Mouse (Mus musculus): ENCODE results near the gene Lrrc4.

Lrrc4 gene

DNA sequence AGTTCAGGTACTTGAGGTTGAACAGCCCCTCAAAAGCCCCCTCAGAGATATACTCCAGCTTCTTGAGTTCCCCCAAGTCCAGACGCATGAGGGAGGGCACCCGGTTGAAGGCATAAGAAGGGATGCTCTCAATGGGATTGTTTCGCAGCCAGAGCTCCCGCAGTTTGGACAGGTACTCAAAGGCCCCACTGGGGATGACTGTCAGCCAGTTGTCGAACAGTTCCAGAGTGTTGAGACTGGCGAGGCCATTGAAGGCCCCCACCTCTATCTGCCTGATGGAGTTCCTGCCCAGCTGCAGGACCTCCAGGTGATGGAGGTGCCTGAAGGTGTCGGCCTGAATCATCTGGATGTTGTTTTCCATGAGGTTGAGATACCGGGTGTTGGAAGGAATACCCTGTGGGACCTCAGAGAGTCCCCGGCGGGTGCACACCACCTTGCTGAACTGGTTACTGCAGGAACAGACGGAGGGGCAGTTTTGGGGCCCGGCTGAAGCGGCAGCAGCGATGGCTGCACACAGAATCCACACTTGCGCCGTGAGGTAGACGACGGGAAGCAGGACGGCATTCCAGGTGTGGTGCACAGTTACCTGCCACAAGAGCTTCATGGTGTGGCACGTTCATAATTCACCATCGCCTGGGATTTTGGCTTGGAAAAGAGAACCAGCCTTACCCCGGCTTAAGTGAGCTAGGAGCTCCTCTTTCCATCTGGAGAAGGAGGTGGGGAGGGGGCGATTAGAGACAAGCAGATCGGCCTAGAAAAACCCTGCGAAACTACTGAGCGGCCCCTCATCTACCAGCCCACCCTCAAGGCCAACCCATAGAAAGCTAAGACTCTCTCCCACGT, at the start of gene Lrrc4:
TSS of gene Lrrc4 (minus strand) at position 737 of the 843 bp plus-strand sequence.
- in situ Hi-C loops (cut with MboI; ENCODE audit: low pct_unique_long_range_greater_than_20kb in 1 of 2, low sequenced_read_pairs in 2 of 2, unreplicated experiment in 1 of 2), result no loop called here

DNA sequence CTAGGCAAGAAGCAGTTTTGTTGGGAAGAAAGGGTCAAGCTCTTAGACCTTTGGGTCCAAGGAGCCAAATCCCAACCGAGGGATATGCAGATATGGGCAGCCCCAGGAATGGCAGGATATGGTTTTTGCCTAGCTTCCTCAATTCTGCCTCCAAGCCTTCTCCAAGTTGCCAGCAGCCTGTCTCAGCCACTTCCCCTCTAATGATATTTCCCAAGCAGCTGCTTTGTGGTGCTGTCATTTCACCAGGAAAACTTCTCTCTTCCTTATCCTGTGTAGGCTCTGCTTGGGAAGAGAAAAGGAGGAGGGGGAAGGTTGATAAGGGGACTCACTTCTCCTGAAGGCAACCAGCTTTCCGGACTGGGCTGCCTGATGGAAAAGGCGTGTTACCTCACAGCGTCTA, 49.4 kb upstream of the Lrrc4 start:
- in situ Hi-C loops (cut with MboI; ENCODE audit: low pct_unique_long_range_greater_than_20kb in 1 of 2, low sequenced_read_pairs in 2 of 2, unreplicated experiment in 1 of 2), result no loop called here

DNA sequence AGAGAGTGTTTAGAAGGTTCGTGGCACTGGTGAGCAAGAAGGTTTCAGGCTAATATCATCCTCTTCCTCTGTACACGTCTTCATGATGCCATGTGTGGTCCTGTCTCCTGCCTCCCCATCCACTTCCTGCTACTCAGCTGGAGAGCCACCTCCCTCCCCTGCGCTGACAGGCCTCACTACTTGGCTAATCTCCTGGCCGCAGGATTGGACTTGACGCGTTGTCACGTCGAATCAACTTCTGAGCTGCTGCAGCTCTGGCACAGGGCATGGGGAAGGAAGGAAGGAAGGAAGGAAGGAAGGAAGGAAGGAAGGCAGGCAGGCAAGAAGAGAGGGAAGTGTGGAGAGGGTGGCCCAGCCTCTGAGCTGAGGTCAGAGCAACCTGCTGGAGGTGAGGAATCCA, 47.8 kb upstream of the Lrrc4 start:
- in situ Hi-C loops (cut with MboI; ENCODE audit: low pct_unique_long_range_greater_than_20kb in 1 of 2, low sequenced_read_pairs in 2 of 2, unreplicated experiment in 1 of 2), result no loop called here

DNA sequence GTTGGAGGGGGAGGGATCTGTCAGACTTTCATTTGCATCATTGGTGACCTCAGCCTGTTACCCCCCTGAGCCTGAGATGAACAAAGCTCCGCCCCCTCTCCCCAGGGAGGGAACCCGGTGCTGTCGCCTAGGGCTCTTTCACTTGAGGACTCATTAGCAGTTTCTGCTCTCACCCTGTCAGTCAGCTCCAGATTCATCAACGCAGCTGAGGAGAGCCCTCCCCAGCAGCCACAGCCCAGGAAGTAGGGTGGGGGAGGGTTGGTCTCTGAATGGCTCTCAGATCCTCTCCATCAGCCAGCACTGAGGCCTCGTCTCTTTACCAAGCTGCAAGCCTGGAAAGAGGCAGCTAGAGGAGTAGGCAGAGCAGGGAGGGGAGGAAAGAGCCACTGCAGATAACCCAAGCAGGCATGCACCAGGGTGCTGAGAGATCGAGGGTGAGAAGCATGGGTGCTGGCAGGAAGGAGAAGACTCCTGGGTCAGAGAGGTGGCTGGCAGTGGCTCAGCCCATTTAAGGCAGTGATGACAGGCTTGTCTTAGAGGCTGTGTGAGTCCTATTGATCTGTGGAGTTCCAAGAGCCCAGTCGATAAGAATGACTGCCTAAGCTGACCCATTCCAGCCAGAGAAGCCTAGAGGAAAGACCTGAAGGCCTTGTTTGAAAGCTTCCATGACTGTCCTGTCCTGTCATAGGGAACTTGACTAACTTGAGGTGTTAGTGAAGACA, 46.6 kb upstream of the Lrrc4 start:
- in situ Hi-C loops (cut with MboI; ENCODE audit: low pct_unique_long_range_greater_than_20kb in 1 of 2, low sequenced_read_pairs in 2 of 2, unreplicated experiment in 1 of 2), result no loop called here

DNA sequence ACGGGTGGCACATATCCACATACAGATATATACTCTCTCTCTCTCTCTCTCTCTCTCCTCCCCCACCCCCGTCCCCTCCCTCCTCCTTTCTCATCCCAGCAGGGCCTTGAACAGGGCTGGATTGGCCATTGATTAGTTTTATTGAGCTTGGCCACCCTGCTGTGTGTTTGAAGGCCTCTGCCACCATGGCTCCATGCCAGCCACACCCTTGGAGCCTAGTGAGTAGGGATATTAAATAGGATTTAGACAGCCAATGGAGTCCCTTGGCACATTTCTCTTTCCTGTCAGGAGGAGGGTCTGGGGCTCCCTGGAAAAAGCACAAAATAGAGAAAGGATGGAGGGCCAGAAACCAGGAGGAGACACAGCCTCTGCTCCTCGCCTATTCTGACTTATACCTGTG, 44.9 kb upstream of the Lrrc4 start:
- in situ Hi-C loops (cut with MboI; ENCODE audit: low pct_unique_long_range_greater_than_20kb in 1 of 2, low sequenced_read_pairs in 2 of 2, unreplicated experiment in 1 of 2), result no loop called here

DNA sequence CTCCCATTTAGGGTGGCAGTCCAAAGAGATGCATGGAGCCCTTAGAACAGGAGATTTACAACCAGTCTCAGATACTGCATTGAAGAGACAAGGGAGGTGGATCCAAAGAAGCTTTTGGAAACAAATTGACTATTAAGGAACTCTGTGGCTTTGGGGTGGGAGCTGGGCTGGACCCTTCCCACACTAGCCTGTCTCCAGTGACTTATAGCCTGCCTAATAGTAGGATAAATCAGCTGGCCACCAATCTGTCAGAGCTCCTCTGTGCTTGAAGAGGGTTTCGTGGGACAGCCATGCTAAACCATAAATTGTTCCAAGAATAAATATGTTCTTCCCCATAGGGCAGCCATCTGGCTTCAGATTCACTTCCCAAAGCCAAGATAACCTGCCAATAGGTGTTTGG, 43.8 kb upstream of the Lrrc4 start:
- in situ Hi-C loops (cut with MboI; ENCODE audit: low pct_unique_long_range_greater_than_20kb in 1 of 2, low sequenced_read_pairs in 2 of 2, unreplicated experiment in 1 of 2), result no loop called here

DNA sequence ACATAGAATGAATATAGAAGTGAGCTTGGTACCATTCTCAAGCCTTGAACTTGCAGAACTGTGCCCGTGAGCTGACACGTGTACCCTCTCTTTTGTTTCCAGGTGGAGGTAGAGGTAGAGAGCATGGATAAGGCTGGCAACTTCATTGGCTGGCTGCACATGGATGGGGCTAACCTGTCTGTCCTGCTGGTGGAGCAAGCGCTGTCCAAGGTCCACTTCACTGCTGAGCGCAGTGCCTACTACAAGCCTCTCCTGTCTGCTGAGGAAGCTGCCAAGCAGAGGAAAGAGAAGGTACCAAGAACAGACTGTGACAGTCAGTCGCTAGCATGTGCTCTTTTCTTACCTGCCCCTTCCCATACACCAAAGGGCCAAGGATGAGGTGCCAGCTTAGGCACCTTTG, 43.2 kb upstream of the Lrrc4 start:
- in situ Hi-C loops (cut with MboI; ENCODE audit: low pct_unique_long_range_greater_than_20kb in 1 of 2, low sequenced_read_pairs in 2 of 2, unreplicated experiment in 1 of 2), result no loop called here

DNA sequence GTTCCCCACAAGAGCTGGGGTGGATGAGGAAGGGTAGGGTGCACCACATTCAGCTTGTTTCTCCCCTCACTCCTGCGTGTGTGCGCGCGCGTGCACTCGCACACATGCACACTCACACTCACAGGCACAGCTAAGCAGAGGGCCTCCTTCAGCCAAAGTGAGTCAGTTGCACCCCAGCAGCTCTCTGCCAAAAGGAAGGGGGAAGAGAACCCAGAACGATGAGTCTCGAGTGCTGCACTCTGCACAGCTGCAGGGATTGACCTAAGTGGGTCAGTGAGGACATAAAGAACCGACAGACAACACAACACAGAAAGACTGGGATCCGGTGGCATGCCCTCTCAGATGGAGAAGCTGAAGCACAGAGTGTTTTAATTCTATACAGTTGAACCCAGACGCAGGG, 42.5 kb upstream of the Lrrc4 start:
- in situ Hi-C loops (cut with MboI; ENCODE audit: low pct_unique_long_range_greater_than_20kb in 1 of 2, low sequenced_read_pairs in 2 of 2, unreplicated experiment in 1 of 2), result no loop called here

DNA sequence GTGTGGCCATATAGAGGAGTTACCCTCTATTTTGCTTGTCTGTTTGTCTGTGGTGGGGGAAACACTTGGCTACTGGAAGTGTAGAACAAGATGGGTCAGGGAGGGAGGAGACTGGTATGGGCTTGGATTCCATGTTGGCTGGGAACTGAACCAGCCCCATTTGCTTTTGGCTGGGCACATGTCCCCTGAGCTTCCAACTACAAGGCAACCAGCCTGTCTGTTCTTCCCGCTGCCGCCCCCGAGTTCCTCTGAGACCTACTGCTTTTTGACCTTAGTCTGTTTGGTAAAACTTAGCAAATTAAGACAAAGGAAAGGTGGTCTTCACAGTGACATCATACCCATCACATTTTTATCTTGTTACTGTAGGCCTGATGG, 40.9 kb upstream of the Lrrc4 start:
- in situ Hi-C loops (cut with MboI; ENCODE audit: low pct_unique_long_range_greater_than_20kb in 1 of 2, low sequenced_read_pairs in 2 of 2, unreplicated experiment in 1 of 2), result no loop called here

DNA sequence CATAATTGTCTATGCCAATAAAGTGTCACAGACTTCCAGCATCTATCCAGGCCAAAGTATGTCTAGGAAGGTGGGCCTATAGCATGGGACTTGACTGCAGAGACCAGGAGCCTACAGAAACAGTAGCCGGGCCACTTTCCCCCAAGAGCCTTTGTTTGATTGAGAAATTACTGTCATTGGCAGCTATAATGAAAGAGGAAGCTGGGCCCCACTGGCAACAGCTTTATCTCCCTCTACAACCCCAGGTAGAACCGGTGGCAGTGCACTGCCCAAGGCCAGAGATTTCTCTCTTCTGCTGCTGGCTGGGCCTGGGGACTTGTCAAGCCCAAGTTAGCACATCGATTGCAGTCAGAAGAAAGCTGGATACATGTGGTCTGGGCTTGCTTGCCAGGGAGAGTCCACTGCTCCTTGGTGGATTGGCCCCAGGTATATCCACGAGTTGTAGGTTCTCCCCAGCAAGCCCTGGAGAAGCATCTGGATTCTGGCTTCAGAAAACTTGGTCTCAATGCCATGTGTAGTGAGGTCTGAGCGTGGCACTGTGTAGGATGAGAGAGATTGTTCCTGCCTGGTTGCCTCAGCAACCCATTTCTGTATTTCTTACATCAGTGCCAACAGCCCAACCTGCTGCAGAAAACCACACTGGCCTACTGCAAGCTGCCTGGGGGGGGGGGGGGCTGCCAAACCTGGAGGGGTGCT, 40.3 kb upstream of the Lrrc4 start:
- in situ Hi-C loops (cut with MboI; ENCODE audit: low pct_unique_long_range_greater_than_20kb in 1 of 2, low sequenced_read_pairs in 2 of 2, unreplicated experiment in 1 of 2), result no loop called here

DNA sequence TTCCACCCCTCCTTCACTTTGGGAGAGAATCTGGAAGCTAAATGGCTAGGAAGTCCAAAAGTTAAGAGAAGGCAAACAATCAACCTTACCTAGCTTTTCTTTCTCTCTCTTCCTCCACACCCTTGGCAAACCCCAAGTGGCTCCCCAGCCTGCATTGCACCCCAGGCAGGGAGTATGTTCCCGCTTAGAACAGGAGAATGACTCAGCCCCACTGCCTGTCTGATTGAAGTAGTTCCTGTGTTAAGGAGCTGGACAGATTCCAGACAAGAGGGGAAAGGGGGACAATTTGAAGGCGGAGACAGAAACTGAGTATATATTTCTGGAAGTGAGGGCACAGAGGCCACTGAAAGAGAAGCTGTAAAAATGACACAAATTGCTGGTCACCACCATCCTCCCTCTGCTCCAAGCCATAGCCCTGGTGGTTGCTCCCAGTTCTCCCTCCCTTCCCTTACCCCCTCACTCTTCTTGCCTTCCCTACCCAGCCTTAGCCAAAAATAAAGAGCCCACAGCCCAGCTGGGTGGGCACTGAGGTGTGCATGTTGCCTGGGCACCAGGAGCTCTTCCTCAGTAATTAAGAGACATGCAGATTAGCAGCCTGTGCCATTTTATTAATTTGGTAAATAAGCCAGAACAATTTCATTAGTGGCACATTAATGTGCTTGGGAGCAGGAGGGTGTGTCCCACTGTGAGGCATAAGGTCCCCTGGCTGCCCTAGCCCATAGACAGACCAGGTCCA, 36.1 kb upstream of the Lrrc4 start:
- in situ Hi-C loops (cut with MboI; ENCODE audit: low pct_unique_long_range_greater_than_20kb in 1 of 2, low sequenced_read_pairs in 2 of 2, unreplicated experiment in 1 of 2), result no loop called here

DNA sequence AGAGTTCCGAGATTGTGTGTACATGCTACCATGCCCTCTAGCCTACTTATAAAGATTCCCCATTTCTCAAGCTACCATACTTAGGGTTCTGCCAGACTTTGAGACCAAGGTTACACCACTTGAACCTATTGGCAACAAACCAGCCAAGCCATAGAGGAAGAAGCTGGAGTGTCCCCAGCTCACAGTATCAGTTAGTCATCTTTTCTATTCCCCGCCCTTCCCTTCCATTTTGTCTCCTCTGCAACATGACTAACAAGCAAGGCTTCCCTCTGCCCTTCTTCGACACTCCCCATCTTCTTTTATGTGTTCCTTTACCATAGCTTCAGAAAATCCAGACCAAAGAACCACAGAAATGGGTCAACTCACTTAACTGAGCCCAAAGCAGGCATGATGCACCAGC, 34.7 kb upstream of the Lrrc4 start:
- in situ Hi-C loops (cut with MboI; ENCODE audit: low pct_unique_long_range_greater_than_20kb in 1 of 2, low sequenced_read_pairs in 2 of 2, unreplicated experiment in 1 of 2), result no loop called here

DNA sequence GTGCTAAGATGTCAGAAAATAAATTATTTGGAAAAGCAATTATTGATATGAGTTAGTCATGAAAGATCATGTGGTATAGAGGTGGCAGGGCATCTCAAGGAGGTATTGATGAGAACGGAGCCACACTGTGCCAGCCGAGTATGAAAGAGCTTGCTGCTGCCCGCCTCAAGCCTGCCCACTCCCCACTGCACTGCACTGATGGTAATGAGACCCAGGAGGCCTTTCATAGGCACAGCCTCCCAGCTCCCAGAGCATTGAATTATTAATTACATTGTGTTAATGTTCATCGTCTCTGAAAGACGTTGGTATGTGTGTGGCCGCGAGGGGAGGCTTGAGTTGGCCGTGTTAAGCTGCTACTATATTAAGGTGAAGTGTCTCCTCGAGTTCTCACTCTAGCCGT, 33.6 kb upstream of the Lrrc4 start:
- in situ Hi-C loops (cut with MboI; ENCODE audit: low pct_unique_long_range_greater_than_20kb in 1 of 2, low sequenced_read_pairs in 2 of 2, unreplicated experiment in 1 of 2), result no loop called here

DNA sequence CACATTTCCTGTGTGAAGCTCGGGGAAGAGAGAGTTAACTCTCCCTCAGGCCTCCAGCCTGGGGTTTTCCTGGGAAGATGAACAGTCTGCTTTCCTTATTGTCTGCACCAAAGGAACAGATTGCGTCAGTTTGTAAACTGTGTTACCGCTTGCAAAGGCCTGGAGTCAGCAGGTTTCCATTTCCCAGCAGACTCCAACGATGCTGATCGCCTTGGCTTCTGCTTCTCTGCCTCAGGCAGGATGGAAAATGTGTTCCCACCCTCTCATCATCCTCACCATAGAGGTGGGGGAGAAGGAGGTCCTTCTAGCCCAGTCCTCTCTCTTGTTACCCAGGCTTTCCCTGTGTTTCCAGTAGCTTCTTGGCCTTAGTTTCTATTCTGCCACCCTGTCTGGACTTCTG, 33.1 kb upstream of the Lrrc4 start:
- in situ Hi-C loops (cut with MboI; ENCODE audit: low pct_unique_long_range_greater_than_20kb in 1 of 2, low sequenced_read_pairs in 2 of 2, unreplicated experiment in 1 of 2), result no loop called here

DNA sequence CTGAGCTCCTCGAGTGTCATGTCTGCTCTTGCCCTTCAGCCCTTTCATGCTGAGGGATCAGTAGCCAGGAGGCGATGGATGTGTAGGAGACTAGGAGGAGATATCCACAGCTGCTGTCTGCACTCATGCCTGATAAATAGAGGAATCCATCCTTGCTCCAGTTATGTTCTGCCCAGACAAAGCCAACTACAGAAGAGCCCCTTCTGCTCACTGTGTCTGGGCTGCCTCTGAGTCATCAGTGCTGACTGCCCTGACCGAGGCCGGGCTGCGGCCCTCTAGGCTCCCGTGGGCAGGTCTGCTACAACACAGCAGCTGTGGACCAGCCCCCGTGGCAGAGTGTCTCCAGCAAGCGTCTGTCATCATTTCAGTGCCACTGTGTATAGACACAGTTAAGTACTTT, 30.8 kb upstream of the Lrrc4 start:
- in situ Hi-C loops (cut with MboI; ENCODE audit: low pct_unique_long_range_greater_than_20kb in 1 of 2, low sequenced_read_pairs in 2 of 2, unreplicated experiment in 1 of 2), result no loop called here

DNA sequence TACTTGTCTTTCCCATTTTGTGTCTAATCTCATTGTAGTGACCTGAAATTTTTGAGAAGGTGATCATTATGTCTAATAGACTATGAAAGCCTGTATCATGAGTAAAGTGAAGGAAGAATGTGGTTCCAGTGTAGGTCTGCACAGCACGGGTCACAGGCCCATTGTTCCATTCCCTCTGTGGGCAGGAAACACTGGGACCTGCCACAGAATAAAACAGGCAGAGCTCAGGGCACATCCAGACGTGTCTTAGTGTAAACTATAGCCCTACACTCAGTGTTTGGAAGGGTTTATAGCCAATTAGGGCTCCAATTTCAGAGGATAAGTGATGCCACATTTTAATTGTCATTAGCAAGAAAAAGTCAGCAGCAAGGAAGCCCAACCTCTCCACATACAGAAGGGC, 29.4 kb upstream of the Lrrc4 start:
- in situ Hi-C loops (cut with MboI; ENCODE audit: low pct_unique_long_range_greater_than_20kb in 1 of 2, low sequenced_read_pairs in 2 of 2, unreplicated experiment in 1 of 2), result no loop called here

DNA sequence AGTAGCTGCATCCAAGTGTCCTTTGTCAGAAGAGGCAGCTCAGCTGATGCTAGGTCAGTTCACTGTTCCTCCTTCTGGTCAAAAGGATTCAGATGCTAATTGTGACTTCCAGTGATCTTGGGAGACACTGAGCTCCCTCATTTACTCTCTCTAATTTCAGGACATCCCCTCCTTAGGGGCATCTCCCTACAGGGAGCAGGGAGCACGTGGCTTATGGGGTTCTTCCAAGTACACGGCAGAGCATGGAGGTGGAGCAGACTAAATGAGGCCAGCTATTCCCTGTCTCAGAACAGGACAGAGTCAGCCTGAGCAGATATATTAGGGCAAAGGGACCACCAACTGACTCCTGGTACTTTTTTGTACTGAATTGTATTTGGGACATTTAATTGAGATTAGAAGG, 28.9 kb upstream of the Lrrc4 start:
- in situ Hi-C loops (cut with MboI; ENCODE audit: low pct_unique_long_range_greater_than_20kb in 1 of 2, low sequenced_read_pairs in 2 of 2, unreplicated experiment in 1 of 2), result no loop called here

DNA sequence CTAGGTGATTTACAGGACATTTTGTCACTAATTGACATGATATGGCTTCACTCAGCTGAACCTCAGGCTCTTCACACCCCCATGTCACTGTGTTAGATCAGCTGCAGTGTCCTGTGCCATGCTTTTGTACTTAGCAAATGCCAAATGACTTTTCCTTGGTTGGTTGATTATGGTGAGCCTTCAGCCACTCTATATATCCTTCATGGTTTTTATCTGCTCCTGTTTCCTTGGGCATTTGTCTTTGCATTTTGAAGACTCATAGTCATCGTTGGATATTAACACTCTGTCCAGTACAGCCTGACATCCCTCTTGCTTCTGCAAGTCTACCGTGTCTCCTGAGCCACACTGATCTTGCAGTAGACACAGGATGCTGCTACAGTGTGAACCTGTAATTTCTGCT, 27.5 kb upstream of the Lrrc4 start:
- in situ Hi-C loops (cut with MboI; ENCODE audit: low pct_unique_long_range_greater_than_20kb in 1 of 2, low sequenced_read_pairs in 2 of 2, unreplicated experiment in 1 of 2), result no loop called here
